Mouse (Mus musculus): ENCODE measurements around the gene Cdk1. TPM values are rescaled to one million over a fixed set of nuclear protein-coding genes. Genes with fewer than 3 reads are reported as not detected.
A peak's percentile ranks its signal among the peaks of the same experiment; 100 is the strongest.

Gene Cdk1
- 547 and 584 TPM in 2 replicates for polyA plus RNA-seq (2014; fragmentation: Nextera tagmentation; extraction: Ambion mirVana)

- WGBS: under 1% methylated on average over 50 of the region's 51 CpGs
- peaks cover 31% of the 10 kb centered on the region for H3K36me3 ChIP-seq (ENCODE audit: control insufficient read depth, insufficient read depth, low read length)
- ATAC-seq (ENCODE audit: low FRiP score, low TSS enrichment): peak; percentile 97
- no peaks in the 10 kb centered on the region for H3K27me3 ChIP-seq (ENCODE audit: control insufficient read depth, insufficient read depth, low read length)
- H3K9ac ChIP-seq (ENCODE audit: low read depth, low read length): peak within 1 kb of the TSS; percentile 95
- peak within 1 kb of the TSS; percentile 82 for H3K4me2 ChIP-seq (replicated peaks; ENCODE audit: low read depth, low read length)
- peak within 1 kb of the TSS; percentile 98 for H3K4me3 ChIP-seq (ENCODE audit: low read length)
- no peaks in the 10 kb centered on the region; the same call in 1 of the 2 replicates for H3K9me3 ChIP-seq (ENCODE audit: control insufficient read depth, low read length)
- peaks cover 31% of the 10 kb centered on the region for H3K4me1 ChIP-seq (ENCODE audit: control insufficient read depth, insufficient read depth, low read length)
- H3K27ac ChIP-seq (ENCODE audit: low read depth, low read length): peak within 1 kb of the TSS; percentile 87
Observed at GRCm38 (mm10) chr10:69352212-69353085, at the start of gene Cdk1. Gene Cdk1 (minus strand): TSS chr10:69352938.

GRCm38 (mm10) chr10:69399814-69400385, 47.2 kb upstream of the Cdk1 start:
- Histone ChIP-seq H3K27ac (ENCODE audit: low read depth, low read length) (no peak overlapping the region), H3K4me2 (replicated peaks; ENCODE audit: low read depth, low read length) (peak overlapping the region; percentile 96), H3K9me3 (ENCODE audit: control insufficient read depth, low read length) (no peaks in the 10 kb centered on the region), H3K4me1 (ENCODE audit: control insufficient read depth, insufficient read depth, low read length) (peaks cover 8% of the 10 kb centered on the region; the same call in 1 of the 2 replicates), H3K4me3 (ENCODE audit: low read length) (peak overlapping the region; percentile 55), H3K9ac (ENCODE audit: low read depth, low read length) (peak overlapping the region; percentile 67; the same call in 1 of the 2 replicates), H3K27me3 (ENCODE audit: control insufficient read depth, insufficient read depth, low read length) (peaks cover 14% of the 10 kb centered on the region; the same call in 1 of the 2 replicates), H3K36me3 (ENCODE audit: control insufficient read depth, insufficient read depth, low read length) (no peaks in the 10 kb centered on the region)
- no peak for ATAC-seq (ENCODE audit: low FRiP score, low TSS enrichment)
- WGBS: 3% methylated on average over 17 of the region's 17 CpGs

GRCm38 (mm10) chr10:69398763-69399590, 46.2 kb upstream of the Cdk1 start, which contains the start of gene Ank3:
Gene Ank3 (plus strand): TSS chr10:69398773.
- Histone ChIP-seq H3K27ac (ENCODE audit: low read depth, low read length) (no peak within 1 kb of the TSS), H3K36me3 (ENCODE audit: control insufficient read depth, insufficient read depth, low read length) (no peaks in the 10 kb centered on the region), H3K4me3 (ENCODE audit: low read length) (peak within 1 kb of the TSS; percentile 55), H3K4me2 (replicated peaks; ENCODE audit: low read depth, low read length) (peak within 1 kb of the TSS; percentile 96), H3K9me3 (ENCODE audit: control insufficient read depth, low read length) (no peaks in the 10 kb centered on the region), H3K9ac (ENCODE audit: low read depth, low read length) (peak within 1 kb of the TSS; percentile 67), H3K27me3 (ENCODE audit: control insufficient read depth, insufficient read depth, low read length) (peaks cover 14% of the 10 kb centered on the region; the same call in 1 of the 2 replicates), H3K4me1 (ENCODE audit: control insufficient read depth, insufficient read depth, low read length) (peaks cover 8% of the 10 kb centered on the region; the same call in 1 of the 2 replicates)
- ATAC-seq (ENCODE audit: low FRiP score, low TSS enrichment): peak; percentile 79
- WGBS: under 1% methylated on average over 58 of the region's 77 CpGs

- Histone ChIP-seq H3K27me3 (ENCODE audit: control insufficient read depth, insufficient read depth, low read length) (peaks cover 14% of the 10 kb centered on the region; the same call in 1 of the 2 replicates), H3K4me2 (replicated peaks; ENCODE audit: low read depth, low read length) (peak overlapping the region; percentile 96), H3K4me1 (ENCODE audit: control insufficient read depth, insufficient read depth, low read length) (peaks cover 8% of the 10 kb centered on the region; the same call in 1 of the 2 replicates), H3K9me3 (ENCODE audit: control insufficient read depth, low read length) (no peaks in the 10 kb centered on the region), H3K27ac (ENCODE audit: low read depth, low read length) (no peak overlapping the region), H3K4me3 (ENCODE audit: low read length) (peak overlapping the region; percentile 55), H3K36me3 (ENCODE audit: control insufficient read depth, insufficient read depth, low read length) (no peaks in the 10 kb centered on the region), H3K9ac (ENCODE audit: low read depth, low read length) (peak overlapping the region; percentile 67)
- WGBS: 1% methylated on average over 26 of the region's 26 CpGs
- peak; percentile 74 for ATAC-seq (ENCODE audit: low FRiP score, low TSS enrichment)
Observed at GRCm38 (mm10) chr10:69398197-69398762, 45.5 kb upstream of the Cdk1 start.

GRCm38 (mm10) chr10:69389511-69389910, 36.8 kb upstream of the Cdk1 start:
- Histone ChIP-seq H3K27ac (ENCODE audit: low read depth, low read length) (no peak overlapping the region), H3K9me3 (ENCODE audit: control insufficient read depth, low read length) (no peaks in the 10 kb centered on the region), H3K4me2 (replicated peaks; ENCODE audit: low read depth, low read length) (no peak overlapping the region), H3K4me1 (ENCODE audit: control insufficient read depth, insufficient read depth, low read length) (no peaks in the 10 kb centered on the region), H3K36me3 (ENCODE audit: control insufficient read depth, insufficient read depth, low read length) (no peaks in the 10 kb centered on the region), H3K27me3 (ENCODE audit: control insufficient read depth, insufficient read depth, low read length) (no peaks in the 10 kb centered on the region), H3K9ac (ENCODE audit: low read depth, low read length) (no peak overlapping the region), H3K4me3 (ENCODE audit: low read length) (no peak overlapping the region)
- 91% methylated on average over 4 of the region's 4 CpGs for WGBS
- ATAC-seq (ENCODE audit: low FRiP score, low TSS enrichment): no peak

- Histone ChIP-seq H3K27me3 (ENCODE audit: control insufficient read depth, insufficient read depth, low read length) (no peaks in the 10 kb centered on the region), H3K27ac (ENCODE audit: low read depth, low read length) (no peak overlapping the region), H3K4me2 (replicated peaks; ENCODE audit: low read depth, low read length) (no peak overlapping the region), H3K9ac (ENCODE audit: low read depth, low read length) (no peak overlapping the region), H3K4me1 (ENCODE audit: control insufficient read depth, insufficient read depth, low read length) (no peaks in the 10 kb centered on the region), H3K9me3 (ENCODE audit: control insufficient read depth, low read length) (no peaks in the 10 kb centered on the region), H3K4me3 (ENCODE audit: low read length) (no peak overlapping the region), H3K36me3 (ENCODE audit: control insufficient read depth, insufficient read depth, low read length) (no peaks in the 10 kb centered on the region)
- ATAC-seq (ENCODE audit: low FRiP score, low TSS enrichment): no peak
- 77% methylated on average over 8 of the region's 8 CpGs for WGBS
Observed at GRCm38 (mm10) chr10:69386767-69387166, 34.0 kb upstream of the Cdk1 start.

GRCm38 (mm10) chr10:69385136-69385535, 32.4 kb upstream of the Cdk1 start:
- Histone ChIP-seq H3K4me2 (replicated peaks; ENCODE audit: low read depth, low read length) (no peak overlapping the region), H3K4me1 (ENCODE audit: control insufficient read depth, insufficient read depth, low read length) (no peaks in the 10 kb centered on the region), H3K9ac (ENCODE audit: low read depth, low read length) (no peak overlapping the region), H3K36me3 (ENCODE audit: control insufficient read depth, insufficient read depth, low read length) (no peaks in the 10 kb centered on the region), H3K9me3 (ENCODE audit: control insufficient read depth, low read length) (no peaks in the 10 kb centered on the region), H3K4me3 (ENCODE audit: low read length) (no peak overlapping the region), H3K27me3 (ENCODE audit: control insufficient read depth, insufficient read depth, low read length) (no peaks in the 10 kb centered on the region), H3K27ac (ENCODE audit: low read depth, low read length) (no peak overlapping the region)
- 91% methylated on average over 8 of the region's 8 CpGs for WGBS
- ATAC-seq (ENCODE audit: low FRiP score, low TSS enrichment): no peak

GRCm38 (mm10) chr10:69384640-69385039, 31.9 kb upstream of the Cdk1 start:
- 74% methylated on average over 11 of the region's 11 CpGs for WGBS
- Histone ChIP-seq H3K36me3 (ENCODE audit: control insufficient read depth, insufficient read depth, low read length) (no peaks in the 10 kb centered on the region), H3K9ac (ENCODE audit: low read depth, low read length) (no peak overlapping the region), H3K4me1 (ENCODE audit: control insufficient read depth, insufficient read depth, low read length) (no peaks in the 10 kb centered on the region), H3K27ac (ENCODE audit: low read depth, low read length) (no peak overlapping the region), H3K4me3 (ENCODE audit: low read length) (no peak overlapping the region), H3K9me3 (ENCODE audit: control insufficient read depth, low read length) (no peaks in the 10 kb centered on the region), H3K4me2 (replicated peaks; ENCODE audit: low read depth, low read length) (no peak overlapping the region), H3K27me3 (ENCODE audit: control insufficient read depth, insufficient read depth, low read length) (no peaks in the 10 kb centered on the region)
- no peak for ATAC-seq (ENCODE audit: low FRiP score, low TSS enrichment)

Measured in kidney, embryonic 14.5 days (tissue).